Mouse (Mus musculus) left cerebral cortex, postnatal 36 days (tissue): ENCODE data around the gene Tcf7l2. TPM values are rescaled to one million over a fixed set of nuclear protein-coding genes. Genes with fewer than 3 reads are reported as not detected.

Experiments used
- DNase-seq, 2 experiments: peaks; one replicate each; pipeline ENCODE4 v3.0.0; 2021 to 2022; ENCODE audit warnings: low spot score in 2 of 2, mixed read lengths in 1 of 2
- intact Hi-C: fragments of 180-260 bp; cut with DNase I; formaldehyde crosslinking; loops from one replicate; pipeline ENCODE4 v1.15.1; 2025
- total RNA-seq, 2 experiments: library from RNA; stranded (reverse); gene quantifications; 2 replicates each; pipeline ENCODE4 v1.2.3; 2021

The Tcf7l2 gene
- total RNA-seq, 2 experiments from 2014 or later: 8.5 to 10.6 TPM

DNA sequence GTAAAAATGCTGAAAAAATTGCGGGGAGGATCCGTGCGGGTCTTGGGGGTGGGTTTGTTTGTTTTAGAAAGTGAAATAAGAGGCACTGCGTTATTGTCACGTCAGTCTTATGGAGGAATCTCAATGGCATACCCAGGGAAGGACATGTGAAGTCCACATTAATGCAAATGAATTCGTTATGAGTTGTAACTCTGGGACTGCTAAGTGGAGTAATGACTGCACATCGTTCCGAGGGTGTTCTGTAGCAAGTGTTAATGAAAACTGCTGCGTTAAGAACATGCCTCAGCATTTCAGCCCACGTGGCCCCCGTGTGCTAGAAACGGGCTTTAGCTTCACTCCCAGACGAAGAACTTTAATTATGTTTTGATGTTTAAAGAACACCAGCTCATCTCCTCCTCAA is 8.4 kb downstream of the Tcf7l2 start:
- intact Hi-C loops: no loop called here
- DNase-seq: no peak

DNA sequence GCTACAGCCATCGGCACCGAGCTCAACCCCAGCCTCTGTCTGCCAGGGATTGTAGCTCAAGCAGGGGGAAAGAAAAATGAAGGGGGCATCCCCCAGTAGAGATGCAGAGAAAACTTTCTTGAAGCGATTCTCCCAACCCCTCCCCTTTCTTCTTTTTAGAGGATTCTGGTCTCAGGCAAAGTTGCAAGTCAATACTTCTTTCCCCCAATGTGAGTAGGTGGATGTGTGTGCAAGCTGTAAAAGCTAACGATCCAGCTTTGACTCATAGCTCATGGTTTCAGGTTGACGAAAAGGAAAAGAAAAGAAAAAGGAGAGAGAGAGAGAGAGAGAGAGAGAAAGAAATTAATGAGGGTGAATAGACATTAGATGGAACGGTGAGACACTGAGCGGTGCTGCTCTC is 8.8 kb downstream of the Tcf7l2 start:
- intact Hi-C loops: no loop called here
- no peak for DNase-seq

DNA sequence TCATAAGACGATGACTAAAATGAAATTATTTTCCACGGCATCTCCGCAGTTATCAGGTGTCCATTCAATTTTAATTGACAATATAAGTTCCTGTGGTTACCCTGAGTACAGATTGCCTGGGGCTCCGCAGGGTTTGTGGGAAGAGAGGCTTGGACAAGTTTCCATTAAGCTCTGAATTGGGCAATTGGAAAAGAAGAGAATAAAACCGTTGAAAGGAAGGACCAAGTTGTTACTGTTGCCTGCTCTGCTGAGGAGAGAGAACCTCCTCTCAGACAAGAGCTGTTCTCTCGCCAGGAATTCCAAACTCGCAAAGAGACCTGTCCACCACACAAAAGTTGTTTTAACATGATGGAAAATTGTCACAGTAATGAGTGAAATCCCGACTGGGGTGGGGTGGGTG is 11.2 kb downstream of the Tcf7l2 start:
- intact Hi-C loops: no loop called here
- no peak for DNase-seq

DNA sequence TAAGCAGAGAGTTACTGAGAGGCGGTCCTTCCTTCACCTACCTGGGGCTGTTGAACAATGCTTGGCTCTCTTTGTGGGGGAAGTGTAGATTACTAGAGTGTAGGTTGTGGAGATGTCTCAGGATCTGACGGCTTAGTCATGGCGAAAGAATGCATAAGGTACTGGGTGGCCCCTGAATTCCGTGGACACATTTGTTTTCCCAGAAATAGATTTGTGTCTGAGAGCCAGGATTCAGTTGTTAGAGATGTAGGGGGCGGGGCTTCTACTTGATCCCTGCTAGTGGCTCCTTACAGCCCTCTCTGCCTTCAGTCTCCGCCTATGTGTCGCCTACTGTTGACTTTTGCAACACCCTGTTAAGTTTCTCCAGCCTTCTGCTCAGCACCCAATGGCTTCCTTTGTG is 12.7 kb downstream of the Tcf7l2 start:
- intact Hi-C loops: no loop called here
- no peak for DNase-seq

DNA sequence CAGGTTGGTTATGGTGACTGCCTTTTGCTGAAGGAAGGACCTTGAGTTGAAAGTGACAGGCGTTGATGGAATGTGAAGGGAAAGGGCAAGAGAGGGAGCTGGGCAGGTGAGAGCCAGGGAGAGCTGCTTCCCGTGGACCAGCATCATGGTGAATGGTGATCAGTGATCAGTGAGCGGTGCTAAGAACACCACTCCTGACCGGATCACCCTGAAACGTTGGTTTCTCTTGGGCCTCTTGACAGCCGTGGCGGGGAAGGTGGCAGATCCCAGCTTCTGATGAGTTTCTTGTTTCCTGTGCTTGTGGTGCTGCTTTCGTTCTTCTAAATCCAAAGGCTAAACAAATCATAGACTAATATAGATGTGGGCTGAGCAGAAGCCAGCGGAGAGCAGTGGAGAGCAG is 13.8 kb downstream of the Tcf7l2 start:
- DNase-seq: no peak
- intact Hi-C loops: no loop called here

DNA sequence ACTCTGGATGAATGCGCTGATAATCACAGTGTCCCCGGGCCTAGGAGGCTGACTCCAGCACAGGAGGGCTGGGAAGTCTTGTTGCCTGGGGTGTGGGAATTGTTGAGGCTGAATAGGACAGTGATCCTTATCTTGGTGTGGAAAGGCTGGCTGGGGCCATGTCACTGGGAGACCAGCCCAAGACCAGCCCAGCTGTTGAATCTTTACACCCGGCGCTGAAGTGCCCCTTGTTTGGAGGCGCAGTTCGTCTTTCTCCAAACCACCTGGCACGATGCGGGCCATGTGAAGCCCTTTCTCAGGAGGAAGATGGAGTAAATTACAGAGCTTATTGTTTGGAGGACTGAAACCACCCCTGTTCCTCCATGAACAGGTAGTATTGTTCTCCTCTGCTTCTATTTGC is 15.1 kb downstream of the Tcf7l2 start:
- intact Hi-C loops: no loop called here
- no peak for DNase-seq

DNA sequence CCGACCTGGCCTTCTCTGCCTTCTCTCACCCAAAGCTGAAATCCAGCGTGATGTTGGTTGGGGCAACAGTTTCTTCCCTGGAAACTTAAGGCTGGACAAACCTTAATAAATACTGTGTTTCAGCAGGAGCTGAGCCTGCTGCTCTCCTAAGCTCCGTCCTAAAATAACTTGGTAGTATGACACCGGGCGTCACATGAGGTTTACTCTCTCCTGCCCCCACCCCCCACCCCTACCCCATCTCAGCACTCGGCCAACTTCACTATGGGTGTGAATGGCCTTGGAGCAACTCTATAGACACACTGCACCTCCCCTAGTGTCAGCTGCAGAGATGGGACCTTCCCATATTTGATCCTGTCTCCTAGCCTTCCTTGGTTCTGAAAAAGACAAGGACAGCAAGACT is 15.8 kb downstream of the Tcf7l2 start:
- intact Hi-C loops: no loop called here
- DNase-seq: no peak

DNA sequence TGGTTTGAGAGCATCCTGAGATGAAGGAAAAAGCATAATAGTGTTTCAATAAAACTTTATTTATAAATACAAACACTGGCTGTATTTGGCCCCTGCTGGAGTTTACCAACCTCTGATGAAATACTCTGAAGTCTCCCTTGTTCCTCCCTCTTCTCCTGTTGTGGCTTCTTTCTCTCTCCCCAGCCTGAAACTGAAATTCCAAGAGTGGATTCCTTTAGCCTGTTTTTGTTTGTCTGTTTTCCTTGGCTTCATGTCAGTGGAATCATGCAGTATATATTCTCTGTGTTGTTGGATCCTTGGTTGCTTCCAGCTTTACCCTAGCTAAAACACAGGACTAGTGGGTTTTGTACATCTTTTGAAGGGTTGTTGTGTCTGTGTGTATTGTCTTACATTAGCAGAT is 16.5 kb downstream of the Tcf7l2 start:
- no peak for DNase-seq
- intact Hi-C loops: no loop called here

DNA sequence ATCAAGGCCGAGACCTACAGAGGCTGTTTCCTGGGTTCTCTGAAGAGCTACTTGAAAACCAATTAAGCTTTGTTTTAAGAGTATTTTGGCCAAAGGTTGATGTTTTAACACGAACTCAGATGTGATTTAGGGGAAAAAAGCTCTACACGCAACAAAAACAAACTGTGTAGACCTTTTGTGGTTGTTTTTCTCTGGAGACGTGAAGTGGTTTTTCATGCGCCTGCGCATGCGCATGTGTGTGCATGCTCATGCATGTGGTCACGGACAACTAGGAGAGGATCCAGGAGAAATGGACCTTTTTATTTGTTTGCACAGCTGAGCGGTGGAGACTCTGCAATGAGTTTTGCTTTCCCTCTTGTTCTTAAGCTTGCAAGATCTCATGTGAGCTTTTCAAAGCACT is 17.4 kb downstream of the Tcf7l2 start:
- no peak for DNase-seq
- intact Hi-C loops: no loop called here

DNA sequence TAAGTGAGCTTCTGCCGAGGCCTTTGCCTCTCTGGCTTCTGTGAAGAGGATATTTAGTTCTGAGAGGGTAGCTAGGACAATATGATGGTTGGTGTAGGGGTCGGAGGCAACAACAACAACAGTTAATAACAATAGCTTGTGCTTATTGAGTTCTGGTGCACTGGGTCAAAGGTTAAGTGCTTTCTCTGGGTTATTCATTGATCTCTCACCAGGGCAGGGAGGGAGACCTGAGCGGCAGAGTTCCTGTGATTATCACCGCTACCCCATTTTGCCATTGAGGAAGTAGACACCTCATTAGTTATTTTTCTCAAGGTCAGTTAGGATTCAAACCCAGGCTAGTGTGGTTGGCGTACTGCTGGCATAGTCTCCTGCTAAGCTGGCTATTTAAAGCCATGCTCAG is 19.5 kb downstream of the Tcf7l2 start:
- intact Hi-C loops: no loop called here

DNA sequence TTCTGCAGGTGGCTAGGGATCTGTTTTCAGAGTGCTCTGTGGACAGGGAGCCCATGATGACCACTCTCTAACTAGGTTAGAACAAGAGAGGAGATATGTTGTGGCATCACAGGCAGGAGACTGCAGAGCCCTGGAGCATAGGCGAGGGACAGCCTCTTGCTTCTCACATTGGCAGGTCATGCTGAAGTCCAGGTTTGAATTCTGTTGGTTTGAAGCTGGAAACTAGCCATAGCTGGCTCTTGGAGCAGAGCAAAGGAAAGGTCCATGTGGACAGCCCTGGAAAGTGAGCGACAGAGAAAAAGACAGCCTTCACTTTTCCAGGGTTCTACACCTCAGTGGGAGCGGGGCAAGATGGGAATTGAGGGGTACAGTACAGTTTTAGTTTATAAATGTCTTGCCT is 20.6 kb downstream of the Tcf7l2 start:
- no peak for DNase-seq
- intact Hi-C loops: no loop called here

More for the DNA sequence above, 19.5 kb downstream of the Tcf7l2 start:
- no peak for DNase-seq

DNA sequence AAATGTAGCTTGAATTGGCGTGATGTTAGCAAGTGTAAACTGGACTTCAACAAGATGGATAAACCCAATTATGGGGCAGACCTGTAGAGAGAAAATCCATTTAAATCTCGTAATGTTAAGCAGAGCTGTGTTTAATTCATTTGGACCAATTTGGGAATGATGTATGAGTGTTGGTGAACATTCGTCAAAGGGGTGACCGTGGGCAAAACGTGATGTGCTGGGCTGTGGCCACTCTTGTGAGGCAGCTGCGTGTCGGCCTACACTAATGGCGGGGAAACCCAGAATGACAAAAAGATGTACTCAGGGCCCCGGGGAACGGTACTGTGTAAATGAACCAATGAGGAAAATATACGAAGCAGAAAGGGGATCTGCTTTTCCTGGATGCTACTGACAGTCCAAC is 24.2 kb downstream of the Tcf7l2 start:
- DNase-seq: no peak
- intact Hi-C loops: no loop called here

DNA sequence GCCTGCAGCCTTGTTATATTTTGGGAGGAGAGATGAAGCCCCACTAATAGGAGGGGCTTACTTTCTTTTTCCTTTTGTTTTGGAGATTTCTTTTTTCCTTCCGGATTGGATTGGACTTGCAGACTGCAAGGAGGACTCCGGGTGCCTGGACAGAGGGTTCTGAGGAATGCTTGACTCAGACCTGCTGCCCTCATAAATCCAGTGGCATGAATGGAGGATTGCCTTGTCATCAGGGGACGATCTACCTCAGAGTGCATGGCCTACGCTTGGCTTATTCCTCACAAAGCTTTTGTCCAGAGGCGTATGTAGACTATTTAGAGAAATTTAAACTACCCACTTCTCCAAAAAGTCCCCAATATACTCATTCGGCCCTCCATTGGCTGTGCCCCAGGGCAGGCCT is 25.5 kb downstream of the Tcf7l2 start:
- no peak for DNase-seq
- intact Hi-C loops: no loop called here

DNA sequence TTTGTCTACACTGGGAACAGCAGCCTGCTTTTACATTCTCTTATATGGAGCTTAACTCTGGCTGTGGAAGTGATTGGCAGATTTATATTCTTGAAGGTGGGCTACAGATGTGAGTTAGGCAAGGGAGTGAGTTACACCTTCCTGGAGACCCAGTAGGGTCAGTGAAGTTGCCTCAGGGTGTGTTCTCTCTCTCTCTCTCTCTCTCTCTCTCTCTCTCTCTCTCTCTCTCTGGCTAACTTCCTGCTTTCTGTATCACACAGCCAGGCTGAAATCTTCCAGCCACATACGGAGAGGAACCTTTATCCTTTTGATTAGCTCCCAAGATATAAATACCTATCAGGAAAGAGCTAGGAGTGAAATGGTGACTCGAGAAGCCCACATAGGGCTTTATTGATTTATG is 26.0 kb downstream of the Tcf7l2 start:
- DNase-seq: no peak
- intact Hi-C loops: no loop called here

DNA sequence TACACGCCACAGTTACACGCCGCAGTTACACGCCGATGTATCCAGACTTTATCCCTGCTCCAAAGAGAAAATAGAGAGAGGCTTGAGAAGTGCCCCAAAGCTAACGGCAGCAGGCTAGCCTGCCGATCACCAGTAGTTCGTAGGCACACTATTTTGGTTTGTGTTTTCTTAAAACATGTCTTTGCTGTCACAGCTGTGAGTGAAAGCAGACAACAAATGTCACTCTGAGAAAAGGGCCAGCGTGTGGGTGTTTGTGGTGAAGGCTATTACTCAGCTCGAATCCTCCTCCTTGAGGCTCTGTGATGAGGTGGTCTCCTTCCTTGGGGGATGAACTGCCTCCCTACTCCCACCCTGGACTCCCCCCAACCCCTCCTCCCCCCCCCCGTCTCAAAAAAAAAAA is 26.6 kb downstream of the Tcf7l2 start:
- intact Hi-C loops: no loop called here
- DNase-seq: no peak

DNA sequence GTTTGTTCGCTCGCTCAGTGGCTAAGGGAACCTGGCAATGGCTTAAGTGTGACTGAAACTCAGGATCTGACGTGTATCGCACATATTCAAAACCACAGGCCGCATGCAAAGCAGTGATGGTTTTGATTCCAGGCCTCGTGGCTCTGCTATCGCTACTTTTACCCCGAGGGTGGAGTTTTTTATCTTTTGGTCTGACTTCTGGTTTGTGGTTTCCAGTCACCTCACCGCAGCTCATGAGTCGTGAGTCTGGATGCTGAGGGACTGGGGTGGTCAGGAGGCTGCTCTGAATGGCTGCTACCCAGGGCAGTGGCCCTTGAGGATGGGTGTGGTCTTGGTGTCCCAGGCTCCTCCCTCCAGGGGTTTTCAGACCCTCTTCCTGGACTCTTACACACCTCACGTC is 27.3 kb downstream of the Tcf7l2 start:
- intact Hi-C loops: no loop called here
- no peak for DNase-seq

DNA sequence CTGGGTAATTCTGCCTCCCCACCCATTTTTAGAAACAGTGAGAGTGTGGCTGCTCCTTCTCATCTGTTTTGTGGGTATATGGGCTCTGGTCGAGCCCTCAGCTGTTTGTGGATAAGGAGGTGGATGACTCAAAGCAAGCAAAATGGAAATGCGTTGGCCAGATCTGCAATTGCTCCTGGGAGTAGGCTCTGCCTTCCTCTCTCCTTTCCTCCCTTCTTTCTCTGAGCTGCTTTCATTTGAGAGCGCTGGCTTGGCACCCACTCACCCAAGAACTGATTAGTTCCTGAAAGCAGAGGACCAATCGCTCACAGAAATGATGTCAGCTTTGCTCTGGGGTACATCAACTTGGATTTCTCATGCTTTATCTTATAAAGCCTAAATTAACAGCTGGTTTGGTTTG is 32.7 kb downstream of the Tcf7l2 start:
- intact Hi-C loops: no loop called here
- DNase-seq: peak in 1 of 2 experiments; percentile 9

DNA sequence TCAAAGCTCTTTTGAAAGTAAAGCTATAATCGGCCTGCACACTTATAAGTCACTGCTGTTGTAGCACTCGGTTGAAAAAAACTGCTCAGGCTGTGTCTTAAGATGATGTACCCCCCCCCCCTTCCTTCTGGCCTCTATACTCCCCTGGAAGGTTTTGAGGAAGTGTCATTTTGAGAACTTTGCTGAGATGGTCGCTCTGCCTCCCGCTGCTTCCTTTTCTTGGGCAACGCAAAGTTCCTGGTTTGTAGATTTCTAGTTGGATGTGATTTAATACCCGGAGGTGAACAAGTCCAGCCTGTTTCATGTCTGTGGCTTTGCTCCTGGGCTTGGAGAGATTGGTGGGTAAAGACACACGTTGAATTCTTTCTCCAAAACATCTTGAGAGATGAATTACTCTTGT is 33.2 kb downstream of the Tcf7l2 start:
- DNase-seq: no peak
- intact Hi-C loops: no loop called here

DNA sequence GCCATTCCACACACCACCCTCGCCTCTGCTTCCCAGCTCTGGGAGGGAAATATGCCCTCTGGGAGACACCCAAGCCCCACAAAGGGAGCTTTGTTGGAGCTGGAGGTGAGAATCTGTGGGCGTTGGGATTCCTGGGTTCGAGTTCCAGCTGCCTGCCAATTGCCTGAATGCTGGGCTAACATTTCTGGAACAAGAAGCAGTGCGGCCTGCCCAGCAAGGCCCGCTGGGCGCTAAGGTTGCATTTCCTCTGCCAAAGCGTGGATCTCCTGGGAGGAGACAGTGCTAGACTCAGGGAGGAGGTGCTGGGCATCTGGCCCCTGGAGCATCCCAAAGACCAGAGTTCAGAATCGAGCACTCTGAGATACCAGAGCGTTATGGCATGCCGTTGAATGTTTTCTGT is 38.3 kb downstream of the Tcf7l2 start:
- intact Hi-C loops: no loop called here
- no peak for DNase-seq

DNA sequence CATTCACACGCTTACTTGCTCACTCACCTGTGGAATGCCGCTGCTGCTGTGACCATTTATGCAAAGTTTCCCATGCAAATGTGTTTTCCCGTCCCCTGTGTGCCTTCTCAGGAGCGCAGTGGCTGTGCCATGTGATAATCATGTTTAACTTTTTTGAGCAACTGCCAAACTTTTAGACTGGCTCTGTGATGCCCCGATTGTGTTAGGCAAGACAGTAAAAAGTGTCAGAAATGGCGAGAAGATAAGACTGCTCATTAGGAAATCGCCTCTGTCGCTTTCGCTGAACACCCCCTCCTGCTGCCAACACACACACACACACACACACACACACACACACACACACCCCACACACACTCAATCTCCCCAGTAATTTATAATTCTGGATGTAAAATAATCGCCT is 39.5 kb downstream of the Tcf7l2 start:
- intact Hi-C loops: no loop called here
- DNase-seq: no peak

DNA sequence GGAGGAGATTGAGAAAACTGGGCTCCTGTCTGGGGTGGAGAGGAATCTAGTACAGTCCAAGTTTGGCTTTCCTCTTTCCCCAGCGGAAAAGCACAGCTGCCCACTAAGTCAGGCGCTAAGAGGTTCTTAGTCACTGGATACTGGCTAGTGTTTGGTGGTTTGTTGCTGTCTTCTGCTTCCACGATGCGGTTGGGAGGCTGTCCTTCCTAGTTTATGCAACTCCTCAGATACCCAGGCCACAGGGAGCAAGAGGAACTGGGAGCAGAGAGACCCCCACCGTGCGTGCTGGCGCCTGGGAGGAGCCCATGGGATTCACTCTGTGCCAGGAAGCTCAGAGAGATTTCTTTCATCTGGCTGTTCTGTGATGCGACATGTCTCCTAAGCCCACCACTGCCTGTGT is 40.1 kb downstream of the Tcf7l2 start:
- intact Hi-C loops: no loop called here

DNA sequence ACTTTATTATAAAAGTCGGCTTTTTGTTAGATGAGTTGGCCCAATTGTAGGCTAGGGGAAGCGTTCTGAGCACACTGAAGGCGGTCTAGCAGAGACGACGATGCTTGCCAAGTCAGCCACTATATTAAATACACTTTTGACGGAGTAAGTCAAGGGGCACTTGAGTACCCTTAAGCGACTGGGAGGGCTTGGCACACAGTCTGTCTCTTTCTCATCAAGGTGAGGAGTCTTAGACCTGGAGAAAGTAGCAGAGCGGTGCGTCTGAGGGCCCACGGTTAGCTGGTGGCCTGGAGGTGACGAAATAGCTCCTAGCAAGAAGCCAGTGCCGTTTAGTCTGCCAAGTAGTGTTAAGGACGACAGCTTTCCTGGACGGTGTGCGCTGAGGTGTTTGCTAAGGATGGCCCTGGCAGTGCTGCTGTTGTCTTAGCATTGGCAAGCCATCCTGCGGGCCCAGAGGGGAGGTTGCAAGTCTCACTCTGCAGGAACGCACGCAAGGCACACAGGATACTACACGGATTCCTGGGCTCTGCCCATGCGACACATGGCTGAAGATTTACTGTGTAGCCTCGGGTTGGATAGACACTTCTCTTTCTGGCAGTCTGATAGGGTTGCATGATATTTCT is 43.3 kb downstream of the Tcf7l2 start:
- intact Hi-C loops: no loop called here
- no peak for DNase-seq

More for the DNA sequence above, 40.1 kb downstream of the Tcf7l2 start:
- no peak for DNase-seq
